Mouse (Mus musculus): Measurements from ENCODE around the gene Rasal2. TPM values are rescaled to one million over a fixed set of nuclear protein-coding genes. Genes with fewer than 3 reads are reported as not detected.

The Rasal2 gene
- polyA plus RNA-seq, 1 experiment from 2014 or later: 6.2 TPM

DNA sequence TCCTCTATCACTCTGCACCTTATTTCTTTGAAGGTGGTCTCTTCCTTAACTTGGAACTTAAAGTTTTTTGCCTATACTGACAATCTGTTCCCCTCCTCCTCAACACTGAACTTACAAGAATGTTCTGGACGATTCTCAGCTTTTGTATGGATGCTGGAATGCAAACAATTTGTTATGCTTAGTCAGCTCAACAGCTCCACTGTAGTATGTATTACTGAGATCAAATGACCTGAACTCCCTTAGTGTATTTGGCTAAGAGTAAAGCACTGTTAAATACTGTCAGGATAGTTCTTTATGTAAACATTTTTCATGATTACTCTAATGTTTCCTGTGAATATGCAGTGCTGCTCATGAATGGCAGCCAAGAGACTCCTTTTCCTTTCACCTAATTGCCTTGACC, 203.6 kb downstream of the Rasal2 start:
- no peaks in the 10 kb centered on the region for H3K36me3 ChIP-seq
- WGBS: 48% methylated on average over 1 of the region's 1 CpGs
- H3K9me3 ChIP-seq (replicated peaks): no peaks in the 10 kb centered on the region
- no peaks in the 10 kb centered on the region for H3K4me1 ChIP-seq
- H3K27ac ChIP-seq: no peak overlapping the region
- H3K4me3 ChIP-seq: no peak overlapping the region
- DNase-seq (ENCODE audit: low spot score): no peak
- H3K27me3 ChIP-seq (ENCODE audit: low read depth, poor library complexity, severe bottlenecking): no peaks in the 10 kb centered on the region

DNA sequence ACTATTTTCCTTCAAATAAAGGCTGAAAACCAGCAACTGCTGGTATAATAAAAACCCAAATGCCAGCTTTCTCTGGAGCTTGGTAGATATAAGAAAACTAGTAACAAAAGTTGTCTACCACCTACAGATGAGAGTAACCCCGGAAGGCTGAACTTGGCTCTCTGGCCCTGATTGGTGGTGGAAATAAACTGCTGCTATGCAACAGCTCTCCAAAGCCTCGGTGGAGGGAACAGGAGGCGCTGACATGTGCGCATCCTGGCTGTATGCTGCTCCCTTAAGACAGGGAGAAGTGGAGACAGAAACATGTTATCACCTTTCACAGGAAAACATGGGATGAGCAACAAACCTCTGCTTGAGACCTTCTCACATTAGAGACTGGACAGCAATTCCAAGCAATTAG, 206.7 kb downstream of the Rasal2 start:
- DNase-seq (ENCODE audit: low spot score): no peak
- H3K27ac ChIP-seq: no peak overlapping the region
- no peaks in the 10 kb centered on the region for H3K36me3 ChIP-seq
- no peaks in the 10 kb centered on the region for H3K4me1 ChIP-seq
- no peaks in the 10 kb centered on the region for H3K27me3 ChIP-seq (ENCODE audit: low read depth, poor library complexity, severe bottlenecking)
- no peak overlapping the region for H3K4me3 ChIP-seq
- H3K9me3 ChIP-seq (replicated peaks): no peaks in the 10 kb centered on the region
- 80% methylated on average over 4 of the region's 4 CpGs for WGBS

DNA sequence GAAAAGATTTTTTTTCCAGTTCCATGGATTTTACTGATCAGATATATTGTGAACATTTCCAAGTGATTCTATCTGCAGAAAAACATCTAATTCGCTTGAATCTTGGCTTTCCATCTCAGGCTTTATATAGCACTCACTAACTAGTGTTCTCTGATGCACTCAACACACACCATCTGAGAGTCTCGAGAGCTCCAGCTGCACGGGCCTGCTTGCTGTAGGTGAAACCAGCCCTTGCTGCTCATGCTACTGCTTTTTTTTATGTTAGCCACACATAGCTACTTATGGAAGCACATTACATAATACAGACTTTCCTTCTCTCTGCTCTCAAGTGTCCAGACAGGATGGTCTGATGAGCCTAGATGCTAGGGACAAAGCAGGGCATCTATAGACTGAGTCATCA, 229.4 kb downstream of the Rasal2 start:
- Histone ChIP-seq H3K36me3 (no peaks in the 10 kb centered on the region), H3K4me1 (peaks cover 15% of the 10 kb centered on the region), H3K27me3 (ENCODE audit: low read depth, poor library complexity, severe bottlenecking) (no peaks in the 10 kb centered on the region), H3K9me3 (replicated peaks) (no peaks in the 10 kb centered on the region), H3K27ac (no peak overlapping the region), H3K4me3 (no peak overlapping the region)
- DNase-seq (ENCODE audit: low spot score): no peak
- 77% methylated on average over 3 of the region's 3 CpGs for WGBS

DNA sequence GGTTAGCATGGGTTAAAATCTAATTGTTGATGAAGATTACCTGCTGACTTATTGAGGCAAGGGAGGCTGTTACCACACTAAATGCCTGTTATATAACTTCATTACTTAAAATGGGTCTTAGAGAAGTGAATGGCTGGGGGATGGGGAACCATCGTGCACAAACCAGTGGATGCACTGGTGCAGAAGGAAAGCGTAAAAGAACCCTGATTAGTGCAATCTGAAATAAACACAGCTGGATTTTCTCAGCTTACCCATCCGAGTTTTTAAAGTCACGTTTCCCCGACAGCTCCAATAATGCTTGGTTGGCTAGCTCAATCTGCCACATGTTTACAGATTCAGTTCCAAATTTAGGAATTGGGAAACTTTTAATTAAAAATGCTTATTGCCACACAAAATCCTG, 230.0 kb downstream of the Rasal2 start:
- DNase-seq (ENCODE audit: low spot score): no peak
- Histone ChIP-seq H3K27ac (no peak overlapping the region), H3K4me1 (peaks cover 15% of the 10 kb centered on the region), H3K9me3 (replicated peaks) (no peaks in the 10 kb centered on the region), H3K4me3 (no peak overlapping the region), H3K36me3 (no peaks in the 10 kb centered on the region), H3K27me3 (ENCODE audit: low read depth, poor library complexity, severe bottlenecking) (no peaks in the 10 kb centered on the region)
- 65% methylated on average over 5 of the region's 5 CpGs for WGBS

DNA sequence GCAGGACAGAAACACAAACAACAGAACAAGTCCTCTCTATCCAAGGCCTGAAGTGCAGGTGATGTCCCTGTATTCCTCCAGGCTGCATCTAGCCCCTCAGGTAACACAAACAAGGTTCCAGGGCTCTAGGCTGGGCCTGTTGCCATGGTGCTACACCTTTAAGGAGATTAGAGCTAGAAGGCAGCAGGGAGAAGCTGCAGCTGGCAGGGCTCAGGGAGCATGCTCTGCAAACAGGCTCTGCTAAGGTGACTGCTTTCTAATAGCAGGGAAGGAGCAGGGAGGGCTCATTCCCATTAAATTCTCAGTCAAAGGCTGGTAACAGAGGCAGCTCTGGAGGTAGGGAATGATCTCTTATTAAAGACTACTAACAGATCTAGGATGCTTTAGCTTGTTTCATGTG, 231.3 kb downstream of the Rasal2 start:
- Histone ChIP-seq H3K36me3 (no peaks in the 10 kb centered on the region), H3K27ac (no peak overlapping the region), H3K9me3 (replicated peaks) (no peaks in the 10 kb centered on the region), H3K4me3 (no peak overlapping the region), H3K27me3 (ENCODE audit: low read depth, poor library complexity, severe bottlenecking) (no peaks in the 10 kb centered on the region), H3K4me1 (peaks cover 15% of the 10 kb centered on the region)
- no peak for DNase-seq (ENCODE audit: low spot score)

DNA sequence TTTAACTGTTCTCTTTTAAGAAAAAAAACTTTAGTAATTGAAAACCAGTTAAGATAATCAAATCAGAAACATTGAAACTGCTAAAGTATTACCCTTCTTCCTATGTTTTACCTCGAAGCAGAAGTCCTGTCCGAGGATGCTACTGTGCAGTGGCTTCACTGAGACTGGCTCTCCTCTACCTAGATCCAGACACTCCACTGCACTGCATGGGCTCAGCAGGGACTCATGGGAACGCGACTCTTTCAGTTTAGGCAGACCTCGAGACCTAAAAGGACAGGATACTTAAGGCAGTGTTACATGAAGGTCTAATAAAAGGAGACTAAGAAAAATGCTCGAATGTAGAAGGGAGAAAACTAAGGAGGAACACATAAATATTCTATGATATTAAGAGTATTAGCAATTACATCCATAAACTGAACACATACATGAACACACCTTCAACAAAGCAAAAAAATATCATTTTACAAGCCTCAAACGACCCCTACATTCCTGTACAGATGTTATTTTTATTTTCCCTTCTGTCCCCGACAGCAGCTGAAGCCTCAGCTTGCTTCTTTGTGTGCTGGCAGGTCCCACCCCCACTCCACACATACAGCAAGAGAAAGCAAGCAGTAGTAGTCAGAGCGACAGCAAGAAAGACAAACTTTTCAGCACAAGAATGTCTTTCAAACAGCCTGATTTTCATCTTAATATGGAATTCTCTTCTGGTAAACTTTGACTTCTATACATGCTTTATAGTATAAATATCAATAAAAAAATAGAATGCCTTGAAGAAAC, 233.2 kb downstream of the Rasal2 start:
- no peak overlapping the region for H3K4me3 ChIP-seq
- H3K9me3 ChIP-seq (replicated peaks): no peaks in the 10 kb centered on the region
- no peak overlapping the region for H3K27ac ChIP-seq
- peaks cover 15% of the 10 kb centered on the region for H3K4me1 ChIP-seq
- DNase-seq (ENCODE audit: low spot score): no peak
- no peaks in the 10 kb centered on the region for H3K36me3 ChIP-seq
- WGBS: 64% methylated on average over 9 of the region's 9 CpGs
- no peaks in the 10 kb centered on the region for H3K27me3 ChIP-seq (ENCODE audit: low read depth, poor library complexity, severe bottlenecking)

DNA sequence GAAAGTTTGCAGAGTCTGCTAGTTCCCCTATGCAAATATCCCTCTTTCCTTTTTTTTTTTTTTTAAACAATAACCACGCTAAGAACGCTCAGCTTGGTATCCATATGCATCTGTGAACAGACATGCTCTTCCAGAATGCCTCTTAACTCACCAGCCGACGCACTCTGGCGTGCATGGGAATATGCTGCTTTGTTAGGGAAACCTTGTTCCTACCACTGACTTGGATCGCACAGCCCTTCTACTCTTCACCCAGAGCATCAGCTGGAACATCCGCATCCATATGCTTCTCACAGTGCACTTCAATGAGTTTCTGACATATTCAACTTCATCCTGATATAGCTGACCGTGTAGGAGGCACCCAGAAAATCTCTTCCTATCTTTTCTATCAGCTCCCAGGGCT, 243.1 kb downstream of the Rasal2 start:
- H3K36me3 ChIP-seq: no peaks in the 10 kb centered on the region
- WGBS: 95% methylated on average over 8 of the region's 8 CpGs
- H3K27ac ChIP-seq: no peak overlapping the region
- no peaks in the 10 kb centered on the region for H3K27me3 ChIP-seq (ENCODE audit: low read depth, poor library complexity, severe bottlenecking)
- no peak overlapping the region for H3K4me3 ChIP-seq
- no peak for DNase-seq (ENCODE audit: low spot score)
- no peaks in the 10 kb centered on the region for H3K9me3 ChIP-seq (replicated peaks)
- H3K4me1 ChIP-seq: no peaks in the 10 kb centered on the region

DNA sequence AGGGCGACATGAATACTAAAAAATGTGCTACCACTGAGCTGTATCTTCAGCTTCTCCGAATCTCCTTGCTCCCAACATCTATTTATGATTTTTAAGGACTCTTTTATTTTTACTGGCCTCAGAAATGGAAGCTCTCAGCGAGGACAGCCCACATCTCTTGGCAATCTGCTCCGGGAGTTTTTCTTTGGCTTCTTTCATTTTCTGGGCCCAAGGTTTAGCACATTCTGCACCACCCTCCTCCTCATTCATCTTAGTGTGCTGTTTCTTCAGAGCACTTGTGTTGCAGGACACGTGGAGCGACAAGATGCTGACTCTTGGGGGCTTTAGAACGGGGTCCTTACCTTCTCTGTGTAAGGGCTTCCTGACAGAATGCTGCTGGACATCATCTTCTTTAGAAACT, 243.5 kb downstream of the Rasal2 start:
- Histone ChIP-seq H3K4me1 (no peaks in the 10 kb centered on the region), H3K9me3 (replicated peaks) (no peaks in the 10 kb centered on the region), H3K36me3 (no peaks in the 10 kb centered on the region), H3K4me3 (no peak overlapping the region), H3K27ac (no peak overlapping the region), H3K27me3 (ENCODE audit: low read depth, poor library complexity, severe bottlenecking) (no peaks in the 10 kb centered on the region)
- no peak for DNase-seq (ENCODE audit: low spot score)
- WGBS: 92% methylated on average over 7 of the region's 7 CpGs

DNA sequence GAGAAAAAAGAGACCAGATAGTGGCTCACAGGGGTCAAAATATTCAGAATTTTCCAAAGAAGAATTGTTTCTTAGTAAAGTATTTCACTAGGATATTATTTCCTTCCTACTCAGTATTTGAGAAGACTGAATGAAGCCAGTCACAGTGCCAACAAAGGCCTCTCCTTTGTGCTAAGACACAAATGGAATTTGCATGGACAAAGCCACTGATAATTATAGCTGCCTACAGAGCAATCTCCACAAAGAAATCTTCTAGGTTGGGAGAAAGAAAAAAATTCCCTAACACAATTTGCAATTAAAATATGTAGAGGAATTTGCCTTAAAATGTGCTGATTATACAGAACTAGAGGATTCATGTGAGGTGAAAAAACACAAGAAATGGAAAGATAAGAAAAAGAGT, 258.6 kb downstream of the Rasal2 start:
- no peaks in the 10 kb centered on the region for H3K4me1 ChIP-seq
- H3K27ac ChIP-seq: no peak overlapping the region
- no peak overlapping the region for H3K4me3 ChIP-seq
- no peaks in the 10 kb centered on the region for H3K27me3 ChIP-seq (ENCODE audit: low read depth, poor library complexity, severe bottlenecking)
- H3K9me3 ChIP-seq (replicated peaks): no peaks in the 10 kb centered on the region
- DNase-seq (ENCODE audit: low spot score): no peak
- peaks cover 12% of the 10 kb centered on the region for H3K36me3 ChIP-seq

DNA sequence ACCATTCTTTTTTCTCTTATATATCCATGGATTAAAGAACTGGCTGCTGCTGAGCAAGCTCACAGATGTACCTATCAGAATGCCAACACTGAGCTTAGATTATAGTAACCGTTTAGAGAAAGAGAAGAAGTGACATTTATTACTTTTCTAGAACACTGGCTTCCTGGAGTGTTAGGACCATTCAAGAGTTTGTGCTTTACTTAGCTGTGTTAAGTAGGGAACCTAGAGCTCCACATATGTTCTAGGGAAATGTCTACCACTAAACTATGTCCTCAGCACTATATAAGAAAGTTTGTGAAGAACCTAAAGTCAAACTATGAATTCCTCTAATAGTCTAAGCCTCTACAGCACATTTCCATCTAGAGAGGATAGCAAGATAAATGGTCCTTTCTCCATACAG, 262.3 kb downstream of the Rasal2 start:
- 88% methylated on average over 1 of the region's 1 CpGs for WGBS
- no peaks in the 10 kb centered on the region for H3K27me3 ChIP-seq (ENCODE audit: low read depth, poor library complexity, severe bottlenecking)
- DNase-seq (ENCODE audit: low spot score): no peak
- H3K9me3 ChIP-seq (replicated peaks): no peaks in the 10 kb centered on the region
- no peak overlapping the region for H3K27ac ChIP-seq
- 0 out of 2 replicates have a peak, but pooled peaks cover 5% of the 10 kb centered on the region for H3K36me3 ChIP-seq
- no peaks in the 10 kb centered on the region for H3K4me1 ChIP-seq
- H3K4me3 ChIP-seq: no peak overlapping the region

DNA sequence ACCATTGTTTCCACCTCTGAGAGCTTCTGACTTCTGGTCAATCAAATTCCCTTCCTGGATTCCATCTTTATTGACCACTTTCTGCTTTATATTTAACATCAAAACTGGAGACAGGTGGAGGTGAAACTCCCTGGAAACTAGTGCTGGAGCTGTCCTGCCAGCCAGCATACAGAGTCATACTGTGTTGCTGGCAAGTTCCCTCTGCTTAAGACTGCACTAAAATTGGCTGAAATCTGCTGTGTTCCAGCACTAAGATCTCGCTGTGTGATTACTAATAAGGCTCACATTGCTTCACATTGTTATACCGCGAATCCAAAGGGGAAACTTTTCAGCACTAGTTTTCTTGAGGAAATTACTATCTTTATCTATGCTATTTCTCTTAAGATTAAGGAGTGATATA, 267.8 kb downstream of the Rasal2 start:
- Histone ChIP-seq H3K4me1 (no peaks in the 10 kb centered on the region; the same call in 1 of the 2 replicates), H3K4me3 (no peak overlapping the region), H3K27ac (no peak overlapping the region), H3K27me3 (ENCODE audit: low read depth, poor library complexity, severe bottlenecking) (no peaks in the 10 kb centered on the region), H3K9me3 (replicated peaks) (no peaks in the 10 kb centered on the region), H3K36me3 (0 out of 2 replicates have a peak, but pooled peaks cover 5% of the 10 kb centered on the region)
- WGBS: 91% methylated on average over 3 of the region's 3 CpGs
- no peak for DNase-seq (ENCODE audit: low spot score)

DNA sequence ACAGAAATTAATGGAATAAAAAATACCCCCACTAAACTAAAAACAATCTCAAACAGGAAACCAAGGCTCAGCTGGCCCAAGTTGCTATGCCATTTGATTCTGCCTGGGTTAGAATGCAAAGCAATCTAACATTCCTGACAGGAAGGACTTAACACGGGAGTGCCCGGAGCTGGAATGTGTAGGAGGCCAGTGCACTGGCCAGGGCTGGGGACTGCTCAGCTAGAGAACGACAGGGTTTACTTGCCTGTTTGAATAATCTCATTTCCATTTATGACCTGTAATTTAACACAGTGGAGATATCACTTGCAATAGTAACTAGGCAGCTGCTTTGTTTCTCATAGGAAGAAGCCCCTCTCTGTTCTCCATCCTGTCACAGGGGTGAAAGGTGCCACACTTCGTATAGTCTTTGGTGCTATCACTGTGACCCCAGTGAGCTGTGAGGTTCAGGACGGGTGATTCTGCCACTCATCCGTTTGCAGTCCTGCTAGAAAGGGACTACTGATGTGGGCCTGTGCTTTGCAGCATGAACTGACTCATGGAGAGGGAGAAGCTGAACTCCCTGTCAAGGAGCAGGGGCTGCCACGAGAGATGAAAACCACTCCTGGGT, 269.0 kb downstream of the Rasal2 start:
- WGBS: 38% methylated on average over 7 of the region's 7 CpGs
- no peak overlapping the region for H3K4me3 ChIP-seq
- no peaks in the 10 kb centered on the region; the same call in 1 of the 2 replicates for H3K4me1 ChIP-seq

DNA sequence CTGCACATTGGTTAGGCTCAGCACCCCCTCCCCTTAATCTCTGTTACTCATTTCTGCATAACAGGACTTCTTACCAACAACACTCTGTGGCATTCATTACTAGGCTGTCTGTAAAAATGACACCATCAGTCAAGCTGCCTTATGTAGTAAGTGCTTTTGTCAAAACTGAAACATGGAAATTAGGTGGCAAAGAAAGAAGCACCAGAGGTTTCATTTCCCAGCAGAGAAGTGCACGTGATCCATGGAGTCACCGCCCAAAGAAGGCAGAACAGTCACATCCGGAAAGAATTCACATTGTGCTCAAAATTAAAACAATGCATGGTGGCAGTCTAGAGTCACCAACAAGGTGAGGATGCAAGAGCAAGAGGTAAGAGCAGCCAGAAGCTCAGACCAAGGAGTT, 271.4 kb downstream of the Rasal2 start:
- Histone ChIP-seq H3K27ac (no peak overlapping the region), H3K4me3 (no peak overlapping the region), H3K36me3 (0 out of 2 replicates have a peak, but pooled peaks cover 2% of the 10 kb centered on the region), H3K27me3 (ENCODE audit: low read depth, poor library complexity, severe bottlenecking) (no peaks in the 10 kb centered on the region), H3K9me3 (replicated peaks) (no peaks in the 10 kb centered on the region), H3K4me1 (no peaks in the 10 kb centered on the region; the same call in 1 of the 2 replicates)
- DNase-seq (ENCODE audit: low spot score): no peak
- 96% methylated on average over 3 of the region's 3 CpGs for WGBS

More for the DNA sequence above, 269.0 kb downstream of the Rasal2 start:
- H3K36me3 ChIP-seq: 0 out of 2 replicates have a peak, but pooled peaks cover 5% of the 10 kb centered on the region
- no peak for DNase-seq (ENCODE audit: low spot score)
- no peak overlapping the region for H3K27ac ChIP-seq
- no peaks in the 10 kb centered on the region for H3K27me3 ChIP-seq (ENCODE audit: low read depth, poor library complexity, severe bottlenecking)
- H3K9me3 ChIP-seq (replicated peaks): no peaks in the 10 kb centered on the region
